Mouse (Mus musculus) testis, postnatal 14 days (tissue): ENCODE data around the gene Ptpn12.
A peak's percentile ranks its signal among the peaks of the same experiment; 100 is the strongest.

Experiments used
- DNase-seq: peaks from one replicate; pipeline ENCODE4 v3.0.0; 2021; ENCODE audit warnings: low spot score

The Ptpn12 gene

GRCm38 (mm10) chr5:21055820-21056531 is at the start of gene Ptpn12:
Gene Ptpn12 (minus strand): TSS chr5:21055911.
- DNase-seq = peak; percentile 95

- DNase-seq = no peak
Measured at GRCm38 (mm10) chr5:21091179-21091578, 35.5 kb upstream of the Ptpn12 start.

GRCm38 (mm10) chr5:21057217-21057616 is 1.5 kb upstream of the Ptpn12 start:
- no peak for DNase-seq

GRCm38 (mm10) chr5:21056595-21056994 is 884 bp upstream of the Ptpn12 start:
- DNase-seq = no peak

- peak; percentile 74 for DNase-seq
Measured at GRCm38 (mm10) chr5:21055071-21055819, 466 bp downstream of the Ptpn12 start.

- peak; percentile 59 for DNase-seq
Measured at GRCm38 (mm10) chr5:21054472-21055070, 1.1 kb downstream of the Ptpn12 start.

- no peak for DNase-seq
Measured at GRCm38 (mm10) chr5:21053571-21054307, 2.0 kb downstream of the Ptpn12 start.

GRCm38 (mm10) chr5:21052521-21052920 is 3.2 kb downstream of the Ptpn12 start:
- no peak for DNase-seq

GRCm38 (mm10) chr5:21050770-21051122 is 5.0 kb downstream of the Ptpn12 start:
- DNase-seq = no peak

- no peak for DNase-seq
Measured at GRCm38 (mm10) chr5:21050061-21050769, 5.5 kb downstream of the Ptpn12 start.

GRCm38 (mm10) chr5:21049006-21049405 is 6.7 kb downstream of the Ptpn12 start:
- no peak for DNase-seq

- no peak for DNase-seq
Measured at GRCm38 (mm10) chr5:21047114-21047513, 8.6 kb downstream of the Ptpn12 start.

GRCm38 (mm10) chr5:21046150-21047048 is 9.3 kb downstream of the Ptpn12 start:
- no peak for DNase-seq

- DNase-seq = no peak
Measured at GRCm38 (mm10) chr5:21045462-21045861, 10.2 kb downstream of the Ptpn12 start.

- no peak for DNase-seq
Measured at GRCm38 (mm10) chr5:21038100-21038499, 17.6 kb downstream of the Ptpn12 start.

GRCm38 (mm10) chr5:21035689-21036480 is 19.8 kb downstream of the Ptpn12 start:
- DNase-seq = no peak

- DNase-seq = no peak
Measured at GRCm38 (mm10) chr5:21034388-21034966, 21.2 kb downstream of the Ptpn12 start.

- DNase-seq = no peak
Measured at GRCm38 (mm10) chr5:21033382-21034056, 22.2 kb downstream of the Ptpn12 start.

- no peak for DNase-seq
Measured at GRCm38 (mm10) chr5:21032626-21033025, 23.1 kb downstream of the Ptpn12 start.
